Mouse (Mus musculus) granulocyte monocyte progenitor cell, adult 5-6 weeks (primary cell): Measurements from ENCODE around the gene Gm11639. TPM values are rescaled to one million over a fixed set of nuclear protein-coding genes. Genes with fewer than 3 reads are reported as not detected.

Experiments used
- ATAC-seq: replicated peaks from 2 replicates; pipeline ENCODE4 v1.8.0; 2016; ENCODE audit warnings: mild to moderate bottlenecking, moderate TSS enrichment, inconsistent platforms; ENCODE audit not compliant: poor library complexity, severe bottlenecking
- total RNA-seq, 2 experiments: library from RNA; stranded (forward) in 1 of 2; stranded (reverse) in 1 of 2; fragments of 200-712, 200-1000 nt in 1 of 2; fragments of >200 nt in 1 of 2; fragmentation: Nextera tagmentation in 1 of 2; gene quantifications; 2 replicates each; pipeline ENCODE4 v1.2.3; 2014 to 2017

Gene Gm11639
- total RNA-seq, 2 experiments from 2014 or later = not detected

GRCm38 (mm10) chr11:105150691-105151090, 465.2 kb downstream of the Gm11639 start:
- ATAC-seq = peak; percentile 23; the same call in 1 of the 2 replicates

GRCm38 (mm10) chr11:105151226-105152016, 465.9 kb downstream of the Gm11639 start:
- ATAC-seq = peak; percentile 34

DNA sequence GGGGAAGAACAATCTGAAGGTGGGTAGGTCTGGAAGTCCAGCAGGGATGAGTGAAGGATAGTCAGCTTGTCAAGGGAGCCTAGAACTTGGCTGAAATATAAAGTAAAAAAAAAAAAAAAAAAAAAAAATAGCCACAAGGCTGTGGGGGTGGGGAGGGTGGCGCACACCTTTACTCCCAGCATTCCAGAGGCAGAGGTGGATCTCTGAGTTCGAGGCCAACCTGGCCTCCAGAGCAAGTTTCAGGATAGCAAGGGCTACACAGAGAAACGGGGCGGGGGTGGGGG, 466.5 kb downstream of the Gm11639 start:
- ATAC-seq = no peak

DNA sequence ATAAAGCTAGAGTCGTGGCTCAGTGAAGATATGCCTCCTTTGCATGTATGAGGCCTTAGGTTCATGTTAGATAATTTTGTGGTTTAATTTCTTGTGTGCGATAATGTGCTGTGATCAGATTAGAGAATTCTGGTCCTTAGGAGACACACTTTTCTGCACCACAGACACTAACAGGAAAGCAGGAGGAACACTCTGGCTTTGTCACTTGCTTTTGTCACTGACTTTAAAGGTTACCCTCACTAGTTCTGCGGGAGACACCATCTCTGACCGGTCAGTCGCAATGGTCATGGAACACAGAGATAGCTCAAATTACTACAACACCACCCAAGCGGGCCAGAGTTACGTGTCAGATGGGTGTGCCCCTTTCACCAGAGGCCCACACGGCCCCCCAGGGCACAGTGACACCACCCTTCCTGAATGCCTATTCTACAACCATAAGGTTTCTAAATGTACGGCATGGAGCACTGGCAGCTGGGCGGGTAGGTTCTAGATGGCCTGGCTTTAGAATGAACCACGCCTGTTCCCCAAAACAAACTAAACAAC, 466.9 kb downstream of the Gm11639 start:
- no peak for ATAC-seq

GRCm38 (mm10) chr11:105153068-105153833, 467.7 kb downstream of the Gm11639 start:
- ATAC-seq = no peak

- ATAC-seq = no peak
These were observed 470.4 kb downstream of the Gm11639 start for GRCm38 (mm10) chr11:105155915-105156314.

DNA sequence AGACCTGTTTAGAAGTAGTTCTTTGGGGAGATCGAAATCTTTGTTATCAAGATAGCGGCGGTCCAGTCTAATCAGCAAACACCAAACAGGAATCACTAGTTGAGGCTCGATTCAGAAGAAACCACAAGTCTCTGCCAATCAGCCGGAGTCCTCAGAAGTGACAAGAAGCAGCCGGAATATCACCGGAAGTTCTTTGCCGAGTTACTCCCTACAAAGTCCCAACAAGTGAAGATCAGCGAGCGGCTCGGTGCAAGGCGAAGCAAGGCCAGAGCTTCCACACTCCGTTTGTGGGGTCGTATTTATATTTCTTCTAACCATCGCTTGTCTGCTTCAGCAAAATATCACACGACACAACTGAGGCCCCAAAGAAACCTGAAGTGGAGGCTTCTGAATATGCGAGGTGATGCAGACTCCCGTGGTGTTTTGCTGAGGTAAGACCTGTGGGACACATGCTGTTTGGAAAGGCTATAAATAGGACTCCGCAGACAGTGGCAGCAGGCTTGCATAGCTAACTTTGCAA, 471.3 kb downstream of the Gm11639 start:
- ATAC-seq = no peak

- ATAC-seq = no peak
These were observed 472.5 kb downstream of the Gm11639 start for GRCm38 (mm10) chr11:105158047-105158446.

GRCm38 (mm10) chr11:105159673-105160360, 474.3 kb downstream of the Gm11639 start:
- no peak for ATAC-seq

DNA sequence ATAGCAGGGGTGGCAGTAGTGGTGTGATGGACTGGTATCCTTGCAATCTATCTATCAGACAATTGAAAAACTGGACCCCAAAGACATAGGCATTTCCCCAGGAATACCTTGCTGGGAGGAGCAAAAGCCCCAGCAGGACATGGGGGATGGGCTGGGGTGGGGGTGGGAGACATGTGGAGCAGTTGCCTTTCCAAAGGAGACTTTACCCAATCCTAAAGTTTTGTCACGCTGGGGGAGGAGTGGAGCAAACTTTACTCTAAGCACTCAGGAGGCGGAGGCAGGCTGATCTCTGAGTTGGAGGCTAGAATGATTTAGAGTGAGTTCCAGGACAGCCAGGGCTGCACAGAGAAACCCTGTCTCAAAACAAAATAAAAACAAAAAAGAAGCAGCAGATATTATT, 475.9 kb downstream of the Gm11639 start:
- no peak for ATAC-seq

- ATAC-seq = no peak
These were observed 479.3 kb downstream of the Gm11639 start for GRCm38 (mm10) chr11:105164516-105165510.

- ATAC-seq = no peak
These were observed 481.3 kb downstream of the Gm11639 start for GRCm38 (mm10) chr11:105166780-105167179.

Other genes starting within 250 kb of the Gm11639 start
- gene Kansl1, start 216.8 kb upstream of the Gm11639 start, total RNA-seq (2014; fragmentation: Nextera tagmentation) = 53.8 and 60.4 TPM in 2 replicates
- gene Kansl1, start 216.8 kb upstream of the Gm11639 start, total RNA-seq (2017) = 32.3 and 40.1 TPM in 2 replicates
- gene Cdc27, start 135.1 kb upstream of the Gm11639 start, total RNA-seq (2014; fragmentation: Nextera tagmentation) = 41.5 and 47.6 TPM in 2 replicates
- 44.2 and 60.1 TPM in 2 replicates for gene Cdc27, start 135.1 kb upstream of the Gm11639 start, total RNA-seq (2017)
- gene Myl4, start 135.0 kb upstream of the Gm11639 start, total RNA-seq (2014; fragmentation: Nextera tagmentation) = 2.2 and 5.2 TPM in 2 replicates
- gene Myl4, start 135.0 kb upstream of the Gm11639 start, total RNA-seq (2017) = 1.2 and 1.6 TPM in 2 replicates
- 1.9 and 3.9 TPM in 2 replicates for gene Itgb3, start 77.7 kb upstream of the Gm11639 start, total RNA-seq (2014; fragmentation: Nextera tagmentation)
- 5.5 and 7.2 TPM in 2 replicates for gene Itgb3, start 77.7 kb upstream of the Gm11639 start, total RNA-seq (2017)